Mouse (Mus musculus) liver, embryonic 14.5 days (tissue): ENCODE measurements at regions not wholly inside any gene's neighbourhood (a gene's known extent, or its start where the extent isn't known, plus 50 kb on each side); places are given as distances from the start of the nearest gene placed in this dataset.

Source experiments
- CTCF ChIP-seq: IDR thresholded peaks from 2 replicates; pipeline ENCODE4 v1.5.1; 2016; ENCODE audit warnings: antibody characterized with exemption, low read depth, control low read depth
- EP300 ChIP-seq: IDR thresholded peaks from 2 replicates; pipeline ENCODE4 v1.6.1; 2016; ENCODE audit warnings: antibody characterized with exemption, low read depth

DNA sequence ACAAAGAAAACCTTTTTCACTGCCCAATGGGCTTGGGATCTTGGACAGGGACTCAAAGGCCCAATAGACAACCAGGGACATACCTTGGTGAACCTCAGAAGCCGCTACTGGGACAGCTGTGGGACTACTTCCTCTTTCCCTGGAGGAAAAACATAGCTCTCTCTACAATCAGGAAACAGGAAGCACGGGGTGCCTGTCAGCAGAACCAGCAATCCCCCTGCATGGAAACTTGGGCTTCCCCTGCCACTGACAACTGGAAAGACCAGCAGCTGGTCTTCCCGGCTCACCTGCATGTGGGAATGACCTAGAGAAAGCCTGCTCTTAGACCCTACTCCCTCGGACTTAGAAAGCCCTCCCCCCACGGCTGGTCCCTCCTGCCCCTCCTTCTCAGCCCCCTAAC, 70.7 kb downstream of the Ier5 start:
- TF ChIP-seq CTCF, result no peak
- TF ChIP-seq EP300, result no peak
